Mouse (Mus musculus): ENCODE results near the gene Cdkl5.
"Not testable (repeated sequence)": the region's sequence is repeated elsewhere in the genome, so short reads cannot be mapped to it uniquely, and the experiment has no call there.

Gene Cdkl5

GRCm38 (mm10) chrX:160906477-160906876 is 88.0 kb downstream of the Cdkl5 start:
- no peak for DNase-seq

DNA sequence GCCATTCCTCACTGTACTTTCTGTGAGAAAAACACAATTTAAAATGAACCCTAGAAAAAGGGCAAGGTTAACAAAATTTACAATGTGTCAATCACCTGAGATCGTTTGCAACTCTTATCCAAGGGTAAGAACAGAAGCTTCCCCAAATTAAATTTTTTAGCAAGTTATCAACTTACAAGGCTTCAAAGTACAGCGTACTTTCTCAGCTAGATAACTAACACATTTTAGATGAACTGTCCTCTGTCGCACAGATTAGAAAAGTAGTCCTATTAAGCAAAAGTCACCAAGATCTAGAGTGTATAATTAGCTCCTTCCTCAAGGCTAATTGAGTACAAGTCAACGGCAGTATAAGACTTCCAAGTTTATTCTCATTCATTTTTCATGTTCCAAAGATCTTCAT is 88.6 kb downstream of the Cdkl5 start:
- no peak for DNase-seq

DNA sequence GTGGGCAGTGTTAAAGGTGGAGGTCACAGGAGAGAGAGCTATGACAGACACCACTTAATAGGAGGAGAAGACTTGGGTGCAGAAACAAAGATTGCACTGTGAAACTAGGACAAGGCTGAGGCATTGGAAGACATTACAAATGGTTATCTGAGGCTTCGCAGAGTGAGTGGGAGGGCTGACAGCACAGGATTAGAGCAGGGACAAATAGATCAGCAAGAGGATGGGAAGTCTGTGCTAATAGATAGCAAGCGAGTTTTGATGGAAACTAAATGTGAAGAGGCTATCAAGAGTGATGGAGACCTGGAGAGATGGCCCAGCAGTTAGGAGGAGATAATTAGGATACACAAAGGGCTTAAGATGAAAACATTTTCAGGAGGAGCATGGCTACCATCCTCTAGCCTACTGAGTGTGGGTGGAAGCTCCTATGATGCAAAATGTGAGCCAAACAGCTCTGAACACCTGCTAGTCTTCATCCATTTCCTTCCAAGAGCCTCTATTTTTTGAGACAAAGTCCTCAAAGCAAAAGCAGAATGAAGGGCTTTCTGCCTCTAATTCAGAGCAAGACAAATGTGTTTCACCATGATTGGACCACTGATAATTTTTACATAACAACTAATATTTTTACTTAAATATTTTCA is 89.3 kb downstream of the Cdkl5 start:
- no peak for DNase-seq

DNA sequence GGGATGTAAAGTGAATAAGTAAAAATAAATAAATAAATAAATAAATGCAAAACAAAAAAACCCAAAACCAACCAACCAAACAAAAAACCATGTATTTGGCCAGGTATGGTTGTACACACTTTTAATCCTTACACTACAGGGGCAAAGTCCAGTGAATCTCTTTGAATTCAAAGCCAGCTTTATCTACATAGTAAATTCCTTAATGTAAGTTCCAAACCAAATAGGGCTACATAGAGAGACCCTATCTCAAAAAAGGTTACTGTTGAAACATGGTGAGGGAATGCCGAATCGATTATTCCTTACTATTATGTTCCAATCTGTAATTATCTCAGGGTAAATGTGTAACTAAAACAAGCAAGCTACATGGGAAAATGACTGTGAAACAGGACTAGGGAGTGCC is 93.4 kb downstream of the Cdkl5 start:
- DNase-seq: no peak

GRCm38 (mm10) chrX:160892077-160892476 is 102.4 kb downstream of the Cdkl5 start:
- no peak for DNase-seq

GRCm38 (mm10) chrX:160886301-160886700 is 108.2 kb downstream of the Cdkl5 start:
- no peak for DNase-seq

DNA sequence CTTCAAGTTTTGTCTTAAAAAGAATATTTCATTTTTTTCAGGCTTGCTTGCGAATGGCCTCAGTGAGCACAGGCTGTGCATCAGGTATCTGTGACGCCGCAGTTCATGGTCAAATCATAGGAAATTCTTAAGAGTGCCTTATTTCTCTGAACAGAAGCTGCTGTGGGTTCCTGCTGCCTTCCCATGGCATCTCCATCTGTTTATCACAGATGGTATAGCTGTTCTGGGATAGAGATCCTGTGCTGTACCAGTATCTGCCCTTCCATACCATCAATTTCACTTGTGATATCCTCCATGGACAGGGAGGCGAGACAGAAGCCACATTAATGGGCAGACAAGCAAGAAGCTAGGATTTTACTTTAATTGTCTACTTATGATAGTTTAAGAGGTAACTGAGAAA is 127.9 kb downstream of the Cdkl5 start:
- DNase-seq: no peak

GRCm38 (mm10) chrX:160865022-160865421 is 129.5 kb downstream of the Cdkl5 start:
- no peak for DNase-seq

- DNase-seq: no peak
Measured at GRCm38 (mm10) chrX:160863689-160864383, 130.7 kb downstream of the Cdkl5 start.

DNA sequence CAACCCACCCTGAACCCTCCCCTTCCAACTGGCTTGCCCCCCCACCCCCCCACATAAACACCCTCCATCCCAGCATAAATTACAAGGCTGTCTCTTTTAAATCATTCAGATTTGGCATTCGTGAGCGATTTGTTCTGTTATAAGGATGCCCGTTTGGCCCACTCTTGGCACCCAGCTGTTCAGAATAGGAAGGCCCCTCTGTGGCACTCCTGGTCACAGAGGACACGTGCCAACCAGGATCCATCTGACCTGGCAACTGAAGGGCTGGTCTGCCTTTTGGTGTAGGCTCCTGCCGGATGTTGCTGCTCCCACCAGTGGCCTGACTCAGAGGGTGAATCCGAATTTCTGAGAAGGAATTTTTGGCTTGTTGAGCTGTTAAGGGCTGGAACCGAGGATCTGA is 186.3 kb downstream of the Cdkl5 start:
- DNase-seq: no peak

DNA sequence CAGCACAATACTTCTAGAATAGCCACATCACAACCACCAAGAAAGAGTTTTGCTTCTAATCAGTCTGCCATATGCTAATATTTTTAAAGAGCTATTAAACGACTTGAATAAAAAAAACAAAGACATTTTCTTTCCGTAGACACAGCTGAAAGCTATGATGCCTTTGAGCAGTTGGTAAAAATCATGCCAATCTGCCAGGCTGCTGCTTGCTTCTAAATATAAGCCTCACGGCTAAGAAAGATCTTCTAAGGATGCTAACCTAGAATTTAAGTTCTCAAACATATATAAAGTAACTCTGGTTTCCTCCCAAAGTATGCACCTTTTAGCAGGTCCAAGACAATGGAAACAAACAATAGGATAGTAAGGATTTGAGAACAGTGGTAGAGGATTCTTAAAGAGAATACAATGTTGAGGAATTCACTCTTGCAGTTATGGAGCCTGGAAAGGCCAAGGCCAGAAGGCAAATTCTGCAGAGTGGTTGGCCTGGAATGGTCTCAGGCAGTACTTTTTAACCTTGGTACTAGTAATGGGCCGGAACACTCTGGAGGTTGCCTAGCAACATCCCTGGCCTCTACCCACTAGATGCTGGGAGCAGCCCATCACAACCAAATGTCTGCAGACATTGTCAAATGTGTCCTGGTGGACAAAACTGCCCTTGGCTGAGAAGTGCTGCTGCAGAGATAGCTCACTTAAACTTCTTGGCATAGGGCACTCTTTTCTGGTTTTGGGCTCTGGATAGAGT is 189.9 kb downstream of the Cdkl5 start:
- DNase-seq: no peak

- DNase-seq: no peak
Measured at GRCm38 (mm10) chrX:160794920-160795319, 199.6 kb downstream of the Cdkl5 start.

DNA sequence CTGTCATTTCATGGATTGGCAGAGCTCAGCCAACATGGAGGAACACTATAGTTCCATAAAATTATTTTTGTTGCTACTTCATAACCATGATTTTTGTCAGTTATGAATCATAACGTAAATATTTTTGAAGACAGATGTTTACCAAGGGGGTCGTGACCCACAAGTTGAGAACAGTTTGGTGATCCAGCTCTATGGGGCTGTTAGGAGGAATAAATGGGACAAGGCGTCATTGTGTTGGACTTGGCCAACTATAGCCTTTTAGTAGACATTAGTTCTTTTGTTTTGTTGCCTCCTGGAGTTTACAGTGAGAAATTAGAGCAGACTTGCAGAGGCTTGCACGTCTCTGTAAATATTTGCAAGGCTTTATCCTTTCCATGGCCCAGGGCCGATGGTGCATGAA is 212.2 kb downstream of the Cdkl5 start:
- DNase-seq: no peak

- DNase-seq: no peak
Measured at GRCm38 (mm10) chrX:160773033-160773432, 221.5 kb downstream of the Cdkl5 start.

GRCm38 (mm10) chrX:160769622-160770021 is 224.9 kb downstream of the Cdkl5 start:
- DNase-seq: not testable (repeated sequence)

GRCm38 (mm10) chrX:160767713-160768112 is 226.8 kb downstream of the Cdkl5 start, which contains the start of gene Rs1:
TSS of gene Rs1 (plus strand) at chrX:160768013.
- DNase-seq: no peak

DNA sequence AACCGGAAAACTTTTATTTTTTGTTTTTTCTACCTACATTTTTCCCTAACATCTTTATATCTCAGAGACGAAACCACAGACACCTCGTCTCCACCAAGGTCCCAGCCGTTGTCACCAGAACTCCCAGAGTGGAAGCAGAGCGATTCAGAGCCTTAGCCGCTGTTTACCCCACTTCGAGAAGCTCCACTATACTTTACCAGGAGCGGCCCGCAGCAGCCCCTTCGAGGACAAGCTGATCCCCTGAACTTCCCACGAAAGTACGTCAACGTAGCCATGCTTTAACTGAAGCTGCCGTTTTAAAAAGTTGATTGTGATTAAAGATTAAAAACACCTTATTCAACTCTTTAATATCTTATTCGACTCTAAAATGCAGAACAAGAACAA is 228.3 kb downstream of the Cdkl5 start:
- DNase-seq: no peak

- DNase-seq: peak; percentile 93
Measured at GRCm38 (mm10) chrX:160765389-160766232, 228.9 kb downstream of the Cdkl5 start.

DNA sequence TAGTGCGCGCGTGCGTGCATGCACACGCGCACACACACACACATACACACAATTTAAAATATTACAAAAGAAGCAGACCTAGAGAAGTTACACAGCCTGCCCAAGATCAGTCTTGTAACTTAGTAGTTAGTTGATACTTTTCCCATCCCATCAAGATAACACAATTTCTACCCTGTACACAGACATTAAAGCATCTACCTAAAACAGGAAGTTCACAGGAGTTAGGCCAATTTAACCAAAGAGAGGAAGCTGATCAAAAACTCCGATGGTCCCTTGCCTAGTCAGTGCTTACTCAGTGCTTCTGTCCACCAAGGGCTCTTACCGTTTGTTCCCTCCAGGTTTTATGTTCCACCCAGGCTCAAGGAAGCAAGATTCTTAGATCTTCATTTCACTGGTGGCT is 243.7 kb downstream of the Cdkl5 start:
- DNase-seq: no peak

- DNase-seq: no peak
Measured at GRCm38 (mm10) chrX:160748653-160749052, 245.9 kb downstream of the Cdkl5 start.

DNA sequence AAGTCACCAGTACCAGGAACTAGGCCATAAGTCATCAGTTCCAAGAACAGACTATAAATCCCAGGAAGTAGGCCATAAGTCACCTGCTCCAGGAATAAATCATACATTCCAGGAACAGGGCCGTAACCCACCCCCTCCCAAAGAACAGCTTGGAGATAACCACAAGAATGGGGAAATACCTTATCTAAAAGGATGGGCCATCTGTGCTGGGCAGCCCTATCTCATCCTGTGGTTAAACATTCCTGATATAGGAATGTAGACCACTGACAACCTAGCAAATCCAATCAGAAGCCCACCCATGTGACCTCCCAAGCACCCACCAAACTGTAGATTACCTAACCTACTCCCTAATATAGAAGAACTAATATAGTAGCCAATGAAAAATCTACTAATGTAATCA is 249.1 kb downstream of the Cdkl5 start:
- DNase-seq: no peak

DNA sequence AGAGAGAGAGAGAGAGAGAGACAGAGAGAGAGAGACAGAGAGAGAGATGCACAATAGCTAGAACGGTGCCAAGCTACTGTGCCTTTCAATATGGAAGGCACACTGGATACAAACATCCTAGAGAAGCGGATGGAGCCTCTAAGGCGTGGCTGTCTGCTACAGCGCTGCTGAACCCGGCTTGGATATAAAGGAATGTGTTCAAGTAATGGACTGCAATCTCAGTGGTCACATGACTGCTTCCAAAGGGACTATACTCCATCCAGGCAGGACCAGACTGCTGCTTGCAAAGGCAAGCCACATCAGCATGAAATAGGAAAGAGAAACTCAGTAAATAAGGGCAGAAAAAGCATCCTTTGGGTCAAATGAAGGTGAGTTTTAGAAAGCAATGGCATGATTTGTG is 258.9 kb downstream of the Cdkl5 start, which contains the start of gene Ppef1:
Gene Ppef1, minus strand, starts transcription at position 116 of the 400 bp plus-strand sequence.
- DNase-seq: no peak

All from kidney, postnatal 4 days (tissue).